Mouse (Mus musculus) splenic B cell, adult 2 months (primary cell): ENCODE measurements at regions not wholly inside any gene's neighbourhood (a gene's known extent, or its start where the extent isn't known, plus 50 kb on each side); places are given as distances from the start of the nearest gene placed in this dataset.

Experiments used
- DNase-seq: peaks from one replicate; pipeline ENCODE4 v3.0.0-alpha.2; 2011; ENCODE audit warnings: low read depth, low spot score
- H3K27me3 ChIP-seq: 2 replicates; pipeline ENCODE4 v1.6.1; 2012; ENCODE audit warnings: mild to moderate bottlenecking, low read length, moderate library complexity, mixed read lengths; ENCODE audit not compliant: control insufficient read depth, poor library complexity, insufficient read depth, severe bottlenecking
- H3K36me3 ChIP-seq: 2 replicates; pipeline ENCODE4 v1.6.1; 2012; ENCODE audit warnings: mild to moderate bottlenecking, low read length, moderate library complexity, mixed read lengths; ENCODE audit not compliant: control insufficient read depth, poor library complexity, insufficient read depth, severe bottlenecking

DNA sequence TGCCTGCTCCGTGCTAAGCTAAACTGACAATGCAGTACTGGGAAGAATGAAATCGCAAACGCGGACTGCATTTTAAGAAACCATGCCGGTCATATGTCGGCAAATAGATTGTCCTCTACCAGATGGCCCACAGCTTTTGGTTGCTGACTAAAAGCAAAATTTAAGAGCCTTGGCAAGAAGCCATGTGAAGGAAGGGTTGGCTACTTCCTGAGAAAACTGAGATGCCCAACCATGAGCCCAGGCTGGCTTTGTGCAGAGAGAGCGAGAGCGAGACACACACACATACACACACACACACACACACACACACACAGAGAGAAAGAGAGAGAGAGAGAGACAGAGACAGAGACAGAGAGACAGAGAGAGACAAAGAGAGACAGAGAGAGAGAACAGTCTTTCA is 111.1 kb upstream of the Gdf10 start:
- no peak for DNase-seq
- H3K36me3 ChIP-seq = no peaks in the 10 kb centered on the region
- H3K27me3 ChIP-seq = no peaks in the 10 kb centered on the region

DNA sequence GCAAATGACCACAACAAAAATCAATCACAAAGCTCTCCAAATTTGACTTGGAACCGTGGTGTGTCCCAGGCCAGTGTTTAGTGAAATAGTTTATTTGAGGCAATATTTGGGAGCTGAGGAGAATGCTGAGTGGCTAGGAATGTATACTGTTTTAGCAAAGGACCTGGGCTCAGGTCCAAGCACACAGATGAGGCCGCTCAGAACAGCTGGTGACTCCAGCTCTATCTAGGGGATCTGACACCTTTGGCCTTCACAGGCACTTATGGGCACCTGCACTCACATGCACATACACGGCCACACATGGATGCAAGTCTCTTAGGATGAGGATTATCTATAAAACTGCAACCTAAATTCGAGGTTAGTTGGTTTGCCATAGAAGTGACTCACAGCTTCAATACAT is 110.6 kb upstream of the Gdf10 start:
- Histone ChIP-seq H3K27me3 (no peaks in the 10 kb centered on the region), H3K36me3 (no peaks in the 10 kb centered on the region)
- no peak for DNase-seq

DNA sequence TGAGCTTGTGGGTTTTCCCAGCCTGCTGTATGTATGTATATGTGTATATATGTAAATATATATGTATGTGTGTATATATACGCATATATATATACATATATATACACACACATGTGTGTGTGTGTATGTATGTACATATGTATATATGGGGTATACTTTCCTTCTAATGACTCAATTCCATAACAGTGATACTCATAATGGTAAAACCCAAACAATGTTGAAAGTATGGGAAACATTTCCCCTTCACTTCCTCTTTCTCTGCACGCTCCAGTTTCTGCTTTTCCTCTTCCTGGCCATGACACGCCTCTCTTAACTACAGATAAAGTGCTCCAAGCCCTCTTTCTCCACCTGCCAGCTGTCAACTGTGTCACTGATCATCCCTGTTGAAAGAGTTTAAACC is 110.1 kb upstream of the Gdf10 start:
- H3K36me3 ChIP-seq = no peaks in the 10 kb centered on the region
- no peaks in the 10 kb centered on the region for H3K27me3 ChIP-seq
- DNase-seq = no peak

GRCm38 (mm10) chr14:33814107-33814506 is 109.3 kb upstream of the Gdf10 start:
- Histone ChIP-seq H3K27me3 (no peaks in the 10 kb centered on the region), H3K36me3 (no peaks in the 10 kb centered on the region)
- DNase-seq = no peak

- no peak for DNase-seq
- H3K27me3 ChIP-seq = no peaks in the 10 kb centered on the region
Observed at GRCm38 (mm10) chr14:33814599-33814998, 108.8 kb upstream of the Gdf10 start.

GRCm38 (mm10) chr14:33820541-33821260 is 102.7 kb upstream of the Gdf10 start:
- no peak for DNase-seq
- Histone ChIP-seq H3K36me3 (no peaks in the 10 kb centered on the region), H3K27me3 (no peaks in the 10 kb centered on the region)

More at GRCm38 (mm10) chr14:33814599-33814998, 108.8 kb upstream of the Gdf10 start:
- H3K36me3 ChIP-seq = no peaks in the 10 kb centered on the region

GRCm38 (mm10) chr14:33821436-33821835 is 102.0 kb upstream of the Gdf10 start:
- no peaks in the 10 kb centered on the region for H3K36me3 ChIP-seq
- no peak for DNase-seq
- H3K27me3 ChIP-seq = no peaks in the 10 kb centered on the region

DNA sequence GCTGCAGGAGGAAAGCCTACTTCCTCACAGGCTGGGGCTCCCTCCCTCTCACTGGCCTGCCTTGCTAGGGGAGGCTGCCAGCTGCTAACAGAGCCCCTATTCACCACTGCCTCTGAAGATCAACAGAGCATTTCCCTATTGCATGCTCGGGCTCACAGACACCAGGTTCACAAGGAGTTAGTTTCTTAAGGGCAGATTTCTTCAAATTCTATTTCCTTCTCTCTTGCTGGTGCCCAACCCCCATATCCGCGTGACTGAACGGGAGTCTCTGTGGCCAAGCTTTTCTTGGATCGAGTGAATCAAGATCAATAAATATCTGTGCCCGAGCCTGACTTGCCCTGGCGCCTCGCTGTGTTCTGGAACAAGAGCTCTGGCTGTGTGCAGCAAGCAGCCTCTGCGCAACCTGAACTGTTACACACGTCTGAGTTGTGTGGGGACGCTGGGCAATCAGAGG is 98.9 kb upstream of the Gdf10 start:
- H3K27me3 ChIP-seq = no peaks in the 10 kb centered on the region
- H3K36me3 ChIP-seq = no peaks in the 10 kb centered on the region
- DNase-seq = no peak

- Histone ChIP-seq H3K36me3 (no peaks in the 10 kb centered on the region), H3K27me3 (no peaks in the 10 kb centered on the region)
- no peak for DNase-seq
Observed at GRCm38 (mm10) chr14:33826003-33826644, 97.3 kb upstream of the Gdf10 start.

DNA sequence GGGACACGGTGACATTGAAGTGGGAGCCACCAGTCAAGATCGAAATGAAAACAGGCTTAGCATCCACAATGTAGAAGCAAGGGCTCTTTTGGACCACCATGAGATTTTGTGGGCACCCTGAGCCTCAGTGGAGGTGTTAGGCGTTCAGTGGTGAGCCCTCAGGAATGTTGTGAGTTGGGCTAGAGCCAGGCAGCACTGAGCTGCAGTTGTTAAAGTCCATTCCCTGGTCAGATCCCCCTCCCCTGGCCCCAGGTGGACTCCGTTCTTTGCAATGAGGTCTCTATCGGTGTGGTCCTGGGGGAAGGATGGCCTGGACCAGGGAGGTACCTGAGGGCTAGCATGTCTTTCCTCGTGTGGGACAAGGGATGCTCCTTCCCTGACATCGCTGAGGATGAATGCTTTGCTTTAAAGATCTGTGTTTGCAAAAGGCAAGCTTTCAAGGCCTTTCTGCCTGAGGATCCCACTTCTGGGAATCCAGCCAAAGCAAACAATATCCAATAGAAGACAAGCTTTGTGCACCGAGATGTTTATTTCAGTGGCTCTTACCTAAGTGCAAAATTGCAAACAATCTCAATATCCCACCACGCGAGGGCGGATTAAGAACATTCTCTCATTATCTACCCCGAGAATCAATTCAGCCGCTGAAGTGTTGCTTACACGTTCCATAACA is 90.6 kb upstream of the Gdf10 start:
- Histone ChIP-seq H3K36me3 (no peaks in the 10 kb centered on the region), H3K27me3 (no peaks in the 10 kb centered on the region)
- no peak for DNase-seq

DNA sequence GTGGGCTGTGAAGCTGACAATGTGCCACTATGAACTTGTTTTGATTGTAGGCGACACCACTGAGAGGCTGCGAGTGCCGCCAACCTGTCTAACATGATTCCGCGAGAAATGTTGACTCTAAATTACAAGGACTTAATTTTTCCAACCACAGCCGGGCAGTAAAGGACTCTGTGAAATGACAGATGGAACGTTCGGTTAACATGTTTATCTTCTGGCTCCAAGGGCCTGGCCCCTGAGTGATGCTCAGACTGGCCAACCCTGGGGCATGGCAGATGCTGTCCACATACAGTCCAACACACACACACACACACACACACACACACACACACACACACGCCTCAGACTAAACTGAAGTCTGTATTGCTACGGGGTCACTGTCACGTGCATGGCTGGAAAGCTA is 87.0 kb upstream of the Gdf10 start:
- Histone ChIP-seq H3K36me3 (no peaks in the 10 kb centered on the region), H3K27me3 (no peaks in the 10 kb centered on the region)
- DNase-seq = no peak

GRCm38 (mm10) chr14:33841821-33842220 is 81.6 kb upstream of the Gdf10 start:
- Histone ChIP-seq H3K27me3 (no peaks in the 10 kb centered on the region), H3K36me3 (no peaks in the 10 kb centered on the region)
- DNase-seq = no peak

DNA sequence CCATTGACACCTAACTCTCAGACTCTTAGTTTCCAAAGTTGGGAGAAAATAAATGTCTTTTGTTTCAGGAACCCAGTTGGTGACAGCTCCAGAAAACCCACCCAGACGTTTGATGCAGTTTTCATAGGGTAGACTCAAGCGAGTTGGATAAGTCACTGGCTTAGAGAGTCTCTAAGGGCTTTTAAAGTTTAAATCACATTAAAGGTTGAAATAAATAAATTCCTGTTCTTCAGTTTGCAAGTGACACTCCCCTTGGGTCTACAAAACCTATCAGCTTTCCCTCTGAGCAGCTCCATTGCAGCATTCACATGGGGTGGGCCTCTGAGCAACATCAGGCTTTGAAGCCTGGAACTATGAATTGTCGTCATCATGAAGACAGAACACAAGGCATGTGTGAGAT is 69.9 kb upstream of the Gdf10 start:
- Histone ChIP-seq H3K36me3 (no peaks in the 10 kb centered on the region), H3K27me3 (no peaks in the 10 kb centered on the region)
- no peak for DNase-seq

DNA sequence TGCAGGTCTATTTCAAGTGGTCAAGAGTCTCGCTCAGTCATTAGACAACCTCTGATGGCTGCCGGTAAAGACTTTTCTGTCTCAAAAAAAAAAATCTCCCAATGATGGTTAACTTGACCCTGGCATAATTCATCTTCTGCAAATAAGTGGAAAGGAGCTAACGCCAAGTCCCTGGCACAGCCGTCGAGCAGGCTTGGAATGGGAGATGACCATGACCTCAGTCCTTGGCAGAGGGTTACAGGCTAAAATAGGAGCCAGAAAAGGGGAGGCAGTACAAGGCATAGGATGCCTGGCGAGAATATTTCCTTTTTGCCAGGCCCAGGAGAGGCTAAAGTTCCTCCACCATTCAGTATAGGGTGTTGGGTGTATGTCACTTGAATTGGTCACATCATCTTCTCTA is 69.2 kb upstream of the Gdf10 start:
- no peaks in the 10 kb centered on the region for H3K36me3 ChIP-seq
- DNase-seq = no peak
- H3K27me3 ChIP-seq = no peaks in the 10 kb centered on the region

GRCm38 (mm10) chr14:33856992-33857391 is 66.4 kb upstream of the Gdf10 start:
- no peaks in the 10 kb centered on the region for H3K27me3 ChIP-seq
- no peaks in the 10 kb centered on the region for H3K36me3 ChIP-seq
- DNase-seq = no peak
